Mouse (Mus musculus) CD8-positive naive resting alpha-beta T cell, adult 2 months (primary cell): ENCODE results near the gene Ptpdc1.

Source experiments
- DNase-seq, 2 experiments: peaks; one replicate each; pipeline ENCODE4 v3.0.0; 2022; ENCODE audit warnings: low read depth in 2 of 2, low spot score in 2 of 2

Gene Ptpdc1

GRCm38 (mm10) chr13:48625433-48626184 is at the start of gene Ptpdc1:
Gene Ptpdc1, minus strand, starts transcription at chr13:48625664.
- peak; percentile 95 to 97 for DNase-seq

- DNase-seq: no peak
Observed at GRCm38 (mm10) chr13:48674609-48675008, 49.1 kb upstream of the Ptpdc1 start.

GRCm38 (mm10) chr13:48672312-48672840 is 46.9 kb upstream of the Ptpdc1 start:
- no peak for DNase-seq

- no peak for DNase-seq
Observed at GRCm38 (mm10) chr13:48668976-48669534, 43.6 kb upstream of the Ptpdc1 start.

GRCm38 (mm10) chr13:48668091-48668975 is 42.9 kb upstream of the Ptpdc1 start:
- no peak for DNase-seq

- DNase-seq: no peak
Observed at GRCm38 (mm10) chr13:48667461-48667860, 42.0 kb upstream of the Ptpdc1 start.

GRCm38 (mm10) chr13:48665656-48666597 is 40.5 kb upstream of the Ptpdc1 start:
- no peak for DNase-seq

GRCm38 (mm10) chr13:48664916-48665655 is 39.6 kb upstream of the Ptpdc1 start:
- DNase-seq: no peak

- DNase-seq: no peak
Observed at GRCm38 (mm10) chr13:48663988-48664339, 38.5 kb upstream of the Ptpdc1 start.

GRCm38 (mm10) chr13:48663211-48663987 is 37.9 kb upstream of the Ptpdc1 start:
- no peak for DNase-seq

- no peak for DNase-seq
Observed at GRCm38 (mm10) chr13:48662431-48663143, 37.1 kb upstream of the Ptpdc1 start, which contains the start of gene Barx1. Gene Barx1, plus strand, starts transcription at chr13:48662998.

- DNase-seq: no peak
Observed at GRCm38 (mm10) chr13:48661561-48661960, 36.1 kb upstream of the Ptpdc1 start.

GRCm38 (mm10) chr13:48660741-48661140 is 35.3 kb upstream of the Ptpdc1 start:
- no peak for DNase-seq

GRCm38 (mm10) chr13:48660221-48660734 is 34.8 kb upstream of the Ptpdc1 start:
- no peak for DNase-seq

- DNase-seq: no peak
Observed at GRCm38 (mm10) chr13:48659254-48660220, 34.1 kb upstream of the Ptpdc1 start.

- DNase-seq: no peak
Observed at GRCm38 (mm10) chr13:48658588-48659253, 33.3 kb upstream of the Ptpdc1 start.
